Mouse (Mus musculus): ENCODE measurements around the gene Ddx49.

Gene Ddx49

DNA sequence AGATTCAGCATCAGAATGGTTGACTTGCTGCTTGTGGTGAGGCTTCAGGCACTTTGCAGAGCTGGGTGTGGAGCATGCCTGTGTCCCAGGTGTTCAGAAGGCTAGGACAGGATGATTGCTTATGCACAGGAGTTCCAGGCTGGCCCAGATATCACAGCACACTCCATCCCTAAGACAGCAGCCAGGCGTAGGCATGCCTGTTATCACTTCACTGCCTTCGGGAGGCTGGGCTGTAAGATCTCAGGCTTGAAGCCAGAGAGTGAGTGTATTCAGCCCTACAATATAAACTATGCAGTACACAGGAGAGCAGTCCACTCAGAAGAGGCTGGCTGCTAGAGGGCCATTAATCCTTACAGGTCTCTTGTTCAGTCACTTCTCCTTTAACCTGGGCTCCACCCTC, 43.2 kb downstream of the Ddx49 start:
- no peak for DNase-seq

GRCm38 (mm10) chr8:70258600-70258999, 43.7 kb downstream of the Ddx49 start:
- no peak for DNase-seq

GRCm38 (mm10) chr8:70257456-70257855, 44.8 kb downstream of the Ddx49 start:
- peak; percentile 75 for DNase-seq

- no peak for DNase-seq
Observed at GRCm38 (mm10) chr8:70254628-70255027, 47.7 kb downstream of the Ddx49 start.

- no peak for DNase-seq
Observed at GRCm38 (mm10) chr8:70247841-70248240, 54.4 kb downstream of the Ddx49 start.

- DNase-seq, result no peak
Observed at GRCm38 (mm10) chr8:70246622-70247021, 55.7 kb downstream of the Ddx49 start.
